Mouse (Mus musculus): ENCODE data around the gene Cog8. TPM values are rescaled to one million over a fixed set of nuclear protein-coding genes. Genes with fewer than 3 reads are reported as not detected.
A peak's percentile ranks its signal among the peaks of the same experiment; 100 is the strongest.

The Cog8 gene
- polyA plus RNA-seq, 1 experiment from 2014 or later, result 46.1 TPM

GRCm38 (mm10) chr8:107073706-107074105 is 17.2 kb upstream of the Cog8 start:
- no peak for ATAC-seq (ENCODE audit: insufficient number of reproducible peaks, insufficient read depth, low FRiP score, low TSS enrichment)
- Histone ChIP-seq H3K27ac (no peak overlapping the region), H3K4me1 (no peaks in the 10 kb centered on the region), H3K27me3 (no peaks in the 10 kb centered on the region), H3K9ac (no peak overlapping the region), H3K4me3 (no peak overlapping the region), H3K4me2 (replicated peaks) (no peak overlapping the region), H3K9me3 (no peaks in the 10 kb centered on the region), H3K36me3 (peaks cover 73% of the 10 kb centered on the region)
- 71% methylated on average over 4 of the region's 4 CpGs for WGBS

- Histone ChIP-seq H3K9ac (no peak within 1 kb of the TSS), H3K27me3 (no peaks in the 10 kb centered on the region), H3K4me2 (replicated peaks) (no peak within 1 kb of the TSS), H3K36me3 (peaks cover 18% of the 10 kb centered on the region), H3K4me3 (no peak within 1 kb of the TSS), H3K27ac (no peak within 1 kb of the TSS), H3K4me1 (peaks cover 3% of the 10 kb centered on the region; the same call in 1 of the 2 replicates), H3K9me3 (no peaks in the 10 kb centered on the region)
- WGBS, result 60% methylated on average over 17 of the region's 17 CpGs
- ATAC-seq (ENCODE audit: insufficient number of reproducible peaks, insufficient read depth, low FRiP score, low TSS enrichment), result no peak
These were observed 9.3 kb upstream of the Cog8 start, which contains the start of gene Tmed6 for GRCm38 (mm10) chr8:107065511-107066496. Gene Tmed6 (minus strand): TSS chr8:107065644.

- Histone ChIP-seq H3K4me2 (replicated peaks) (no peak overlapping the region), H3K4me1 (peaks cover 8% of the 10 kb centered on the region; the same call in 1 of the 2 replicates), H3K9ac (no peak overlapping the region), H3K36me3 (peaks cover 17% of the 10 kb centered on the region), H3K27me3 (no peaks in the 10 kb centered on the region), H3K27ac (no peak overlapping the region), H3K9me3 (no peaks in the 10 kb centered on the region), H3K4me3 (no peak overlapping the region)
- WGBS, result 100% methylated on average over 1 of the region's 1 CpGs
- no peak for ATAC-seq (ENCODE audit: insufficient number of reproducible peaks, insufficient read depth, low FRiP score, low TSS enrichment)
These were observed 6.1 kb upstream of the Cog8 start for GRCm38 (mm10) chr8:107062613-107063012.

DNA sequence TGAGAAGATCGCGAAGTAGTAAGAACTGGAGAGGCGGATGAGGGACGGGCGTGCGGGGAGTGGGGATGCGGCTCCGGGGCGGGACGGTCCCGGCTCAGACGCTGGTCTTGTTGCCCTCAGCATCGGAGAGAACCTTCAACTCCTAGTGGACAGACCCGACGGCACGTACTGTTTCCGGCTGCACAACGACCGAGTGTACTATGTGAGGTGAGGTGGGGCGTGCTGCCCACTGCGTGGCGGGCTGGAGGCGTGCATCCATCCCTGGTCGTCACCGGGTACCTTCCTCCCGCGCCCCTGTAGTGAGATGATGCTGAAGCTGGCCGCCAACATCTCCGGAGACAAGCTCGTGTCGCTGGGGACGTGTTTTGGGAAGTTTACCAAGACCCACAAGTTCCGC is 482 bp upstream of the Cog8 start:
- Histone ChIP-seq H3K9me3 (no peaks in the 10 kb centered on the region), H3K4me1 (peaks cover 20% of the 10 kb centered on the region), H3K27me3 (no peaks in the 10 kb centered on the region), H3K27ac (peak overlapping the region; percentile 26; the same call in 1 of the 2 replicates), H3K4me3 (peak overlapping the region; percentile 95), H3K36me3 (peaks cover 47% of the 10 kb centered on the region), H3K9ac (peak overlapping the region; percentile 73), H3K4me2 (replicated peaks) (peak overlapping the region; percentile 94)
- ATAC-seq (ENCODE audit: insufficient number of reproducible peaks, insufficient read depth, low FRiP score, low TSS enrichment), result no peak; the same call in 1 of the 2 replicates
- WGBS, result under 1% methylated on average over 33 of the region's 33 CpGs

DNA sequence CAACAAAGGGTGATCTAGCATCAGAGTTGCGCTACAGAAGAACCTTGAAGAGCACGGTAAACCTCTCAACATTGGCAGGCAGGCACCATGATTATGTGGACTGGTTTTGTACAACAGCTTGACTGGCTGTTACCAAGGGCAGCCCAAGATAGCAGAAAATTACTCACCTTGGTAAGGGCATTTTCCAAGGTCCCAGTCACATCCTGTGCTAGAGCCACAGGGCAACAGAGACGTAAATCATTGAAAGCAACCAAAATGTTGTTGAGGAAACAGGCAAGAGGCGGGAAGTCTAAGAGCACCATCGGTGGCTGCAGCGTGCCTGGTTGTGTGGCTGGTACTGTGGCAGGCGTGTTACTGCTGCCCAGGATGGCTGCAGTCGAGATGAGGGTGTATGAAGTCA is 4.4 kb downstream of the Cog8 start:
- no peak overlapping the region for H3K4me3 ChIP-seq
- no peaks in the 10 kb centered on the region for H3K9me3 ChIP-seq
- H3K27ac ChIP-seq, result no peak overlapping the region
- H3K4me2 ChIP-seq (replicated peaks), result no peak overlapping the region
- WGBS, result 95% methylated on average over 8 of the region's 8 CpGs
- H3K9ac ChIP-seq, result no peak overlapping the region
- H3K36me3 ChIP-seq, result peaks cover 56% of the 10 kb centered on the region
- ATAC-seq (ENCODE audit: insufficient number of reproducible peaks, insufficient read depth, low FRiP score, low TSS enrichment), result no peak
- H3K4me1 ChIP-seq, result peaks cover 20% of the 10 kb centered on the region
- H3K27me3 ChIP-seq, result no peaks in the 10 kb centered on the region

- H3K4me3 ChIP-seq, result no peak overlapping the region; the same call in 1 of the 2 replicates
- no peaks in the 10 kb centered on the region for H3K9me3 ChIP-seq
- peaks cover 8% of the 10 kb centered on the region for H3K4me1 ChIP-seq
- H3K4me2 ChIP-seq (replicated peaks), result peak overlapping the region; percentile 90; the same call in 1 of the 2 replicates
- H3K9ac ChIP-seq, result no peak overlapping the region
- no peak overlapping the region for H3K27ac ChIP-seq
- ATAC-seq (ENCODE audit: insufficient number of reproducible peaks, insufficient read depth, low FRiP score, low TSS enrichment), result no peak
- peaks cover 76% of the 10 kb centered on the region for H3K36me3 ChIP-seq
- H3K27me3 ChIP-seq, result no peaks in the 10 kb centered on the region
- WGBS, result 94% methylated on average over 4 of the region's 4 CpGs
These were observed 7.0 kb downstream of the Cog8 start for GRCm38 (mm10) chr8:107049480-107049879.

DNA sequence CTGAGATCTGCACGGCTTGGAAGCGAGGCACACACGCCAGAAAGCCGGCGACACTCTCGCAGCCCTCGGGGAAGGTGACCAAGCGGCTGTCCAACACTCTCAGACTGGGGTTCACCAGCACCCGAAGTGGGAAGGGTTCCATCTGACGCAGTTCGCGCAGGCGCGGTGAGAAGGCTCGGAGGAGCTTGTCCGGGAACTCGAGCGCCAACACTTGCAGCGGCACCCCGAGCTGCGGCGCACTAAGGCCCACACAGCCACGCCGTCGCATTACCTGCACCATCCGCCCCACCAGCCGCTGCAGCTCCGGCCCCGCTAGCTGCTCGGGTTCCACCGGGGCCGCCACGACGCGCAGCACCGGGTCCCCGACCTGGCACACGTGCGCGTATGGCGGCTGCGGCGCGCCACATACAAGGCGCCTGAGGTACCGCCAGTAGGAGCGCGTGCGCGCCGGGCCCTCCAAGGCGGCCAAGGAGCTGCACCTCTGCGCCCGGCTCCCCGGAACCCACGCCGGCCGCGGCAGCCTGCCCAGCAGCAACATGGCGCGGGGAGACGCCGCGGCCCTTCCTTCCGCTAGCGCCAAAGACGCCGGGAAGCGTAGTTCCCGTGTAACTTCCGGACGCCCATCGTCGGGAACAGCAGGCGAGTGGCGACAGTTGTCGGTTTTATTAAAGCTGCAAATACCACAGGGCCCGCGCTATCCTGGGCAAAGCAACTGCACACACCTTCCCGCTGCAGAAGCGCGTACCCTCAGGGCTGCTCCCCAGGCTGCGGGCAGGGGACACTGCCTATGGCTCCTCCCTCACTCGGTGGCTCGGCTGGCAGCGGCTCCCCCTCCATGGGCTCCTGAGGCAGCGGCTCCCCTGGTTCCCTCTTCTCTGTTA is 8.2 kb downstream of the Cog8 start, which contains the start of gene Pdf:
Gene Pdf, minus strand, starts transcription at position 554 of the 881 bp plus-strand sequence.
- peak within 1 kb of the TSS; percentile 90 for H3K4me2 ChIP-seq (replicated peaks)
- peaks cover 76% of the 10 kb centered on the region for H3K36me3 ChIP-seq
- ATAC-seq (ENCODE audit: insufficient number of reproducible peaks, insufficient read depth, low FRiP score, low TSS enrichment), result peak; percentile 83
- H3K4me1 ChIP-seq, result peaks cover 8% of the 10 kb centered on the region
- H3K27me3 ChIP-seq, result no peaks in the 10 kb centered on the region
- peak within 1 kb of the TSS; percentile 77 for H3K9ac ChIP-seq
- peak within 1 kb of the TSS; percentile 94 for H3K27ac ChIP-seq
- no peaks in the 10 kb centered on the region for H3K9me3 ChIP-seq
- H3K4me3 ChIP-seq, result peak within 1 kb of the TSS; percentile 66
- under 1% methylated on average over 87 of the region's 87 CpGs for WGBS

DNA sequence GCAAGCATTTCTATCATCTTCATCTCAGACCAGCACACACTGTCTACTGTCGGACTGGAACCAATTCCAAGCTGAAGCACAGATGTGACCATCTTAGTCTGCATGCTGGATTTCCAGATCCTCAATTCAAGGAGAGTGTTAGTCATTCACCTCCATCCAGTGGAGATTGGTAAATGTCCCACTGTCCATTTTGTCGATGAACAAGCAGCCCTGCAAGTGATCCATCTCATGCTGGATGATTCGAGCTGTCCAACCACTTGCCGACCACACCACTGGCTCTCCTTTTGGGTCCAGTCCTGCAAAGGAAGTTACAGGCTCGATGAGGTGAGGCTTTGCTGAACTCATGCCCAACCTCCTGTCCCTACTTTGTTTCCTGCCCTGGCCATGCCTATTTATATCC is 9.5 kb downstream of the Cog8 start:
- Histone ChIP-seq H3K36me3 (peaks cover 76% of the 10 kb centered on the region), H3K9me3 (no peaks in the 10 kb centered on the region), H3K9ac (0 out of 2 replicates have a peak overlapping the region, but pooled peaks have one; percentile 77), H3K27me3 (no peaks in the 10 kb centered on the region), H3K4me1 (peaks cover 8% of the 10 kb centered on the region), H3K4me2 (replicated peaks) (peak overlapping the region; percentile 90; the same call in 1 of the 2 replicates), H3K4me3 (no peak overlapping the region; the same call in 1 of the 2 replicates), H3K27ac (no peak overlapping the region)
- WGBS, result 89% methylated on average over 5 of the region's 5 CpGs
- no peak for ATAC-seq (ENCODE audit: insufficient number of reproducible peaks, insufficient read depth, low FRiP score, low TSS enrichment)

DNA sequence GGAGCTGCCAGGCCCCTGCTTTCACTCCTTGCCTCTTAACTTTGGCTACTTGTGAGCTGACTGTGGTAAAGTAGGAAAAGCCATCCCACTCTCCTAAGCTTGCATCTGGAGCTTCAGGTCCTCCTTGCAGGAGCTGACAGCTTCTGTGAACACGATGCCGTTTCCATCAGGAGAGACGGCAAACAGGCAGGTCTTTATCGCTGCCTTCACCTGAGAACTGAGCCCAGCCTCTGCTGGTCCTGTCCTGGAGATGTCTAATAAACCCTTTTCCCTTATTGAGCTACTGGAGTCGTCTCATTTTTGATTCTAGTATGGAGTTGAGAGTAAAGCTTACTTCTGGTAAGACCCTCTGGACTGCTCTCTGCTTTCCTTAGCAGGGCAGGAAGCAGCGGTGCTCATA is 11.0 kb downstream of the Cog8 start:
- Histone ChIP-seq H3K4me3 (no peak overlapping the region), H3K9me3 (no peaks in the 10 kb centered on the region), H3K36me3 (peaks cover 75% of the 10 kb centered on the region), H3K9ac (no peak overlapping the region), H3K4me2 (replicated peaks) (no peak overlapping the region), H3K27ac (no peak overlapping the region), H3K27me3 (no peaks in the 10 kb centered on the region), H3K4me1 (peaks cover 8% of the 10 kb centered on the region)
- 91% methylated on average over 6 of the region's 6 CpGs for WGBS
- no peak for ATAC-seq (ENCODE audit: insufficient number of reproducible peaks, insufficient read depth, low FRiP score, low TSS enrichment)

DNA sequence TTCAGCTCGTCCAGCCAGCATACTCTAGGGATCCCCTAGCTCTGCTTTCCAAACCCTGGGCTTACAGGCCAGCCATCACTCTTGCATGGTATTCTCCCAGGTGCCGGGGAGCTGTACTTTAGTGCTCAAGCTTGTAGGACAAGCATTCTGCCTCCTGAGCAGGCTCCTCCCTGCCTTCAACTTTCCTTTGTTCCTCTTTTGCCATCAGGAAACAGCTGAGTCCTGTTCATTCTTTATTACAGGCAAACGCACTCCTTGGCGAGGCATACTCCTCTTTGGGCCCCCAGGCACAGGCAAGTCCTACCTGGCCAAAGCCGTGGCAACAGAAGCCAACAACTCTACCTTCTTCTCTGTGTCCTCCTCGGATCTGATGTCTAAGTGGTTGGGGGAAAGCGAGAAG is 15.9 kb downstream of the Cog8 start:
- Histone ChIP-seq H3K9me3 (no peaks in the 10 kb centered on the region), H3K4me3 (no peak overlapping the region), H3K9ac (no peak overlapping the region), H3K27me3 (no peaks in the 10 kb centered on the region), H3K4me1 (no peaks in the 10 kb centered on the region), H3K36me3 (peaks cover 84% of the 10 kb centered on the region), H3K27ac (no peak overlapping the region), H3K4me2 (replicated peaks) (no peak overlapping the region)
- ATAC-seq (ENCODE audit: insufficient number of reproducible peaks, insufficient read depth, low FRiP score, low TSS enrichment), result no peak
- WGBS, result 82% methylated on average over 7 of the region's 7 CpGs

DNA sequence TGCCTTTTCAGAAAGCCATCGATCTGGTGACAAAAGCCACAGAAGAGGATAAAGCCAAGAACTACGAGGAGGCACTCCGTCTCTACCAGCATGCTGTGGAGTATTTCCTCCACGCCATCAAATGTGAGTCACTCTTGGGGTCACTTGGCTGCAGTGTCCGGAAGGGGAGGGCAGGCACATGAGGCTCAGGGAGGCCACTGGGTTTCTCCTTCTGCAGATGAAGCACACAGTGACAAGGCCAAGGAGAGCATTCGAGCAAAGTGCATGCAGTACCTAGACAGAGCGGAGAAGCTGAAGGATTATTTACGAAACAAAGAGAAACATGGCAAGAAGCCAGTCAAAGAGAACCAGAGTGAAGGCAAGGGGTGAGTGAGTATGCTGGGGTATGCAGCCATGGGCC is 19.9 kb downstream of the Cog8 start:
- no peak for ATAC-seq (ENCODE audit: insufficient number of reproducible peaks, insufficient read depth, low FRiP score, low TSS enrichment)
- Histone ChIP-seq H3K4me1 (peaks cover 18% of the 10 kb centered on the region), H3K4me3 (no peak overlapping the region), H3K27ac (no peak overlapping the region), H3K9me3 (no peaks in the 10 kb centered on the region), H3K4me2 (replicated peaks) (no peak overlapping the region), H3K36me3 (peaks cover 48% of the 10 kb centered on the region), H3K9ac (no peak overlapping the region), H3K27me3 (no peaks in the 10 kb centered on the region)
- WGBS, result 93% methylated on average over 8 of the region's 8 CpGs
